Mouse (Mus musculus): ENCODE data around the gene Ggnbp2.

The Ggnbp2 gene

GRCm38 (mm10) chr11:84870337-84871043 lies at the start of gene Ggnbp2:
Ggnbp2 (minus strand) TSS chr11:84870817.
- DNase-seq (ENCODE audit: low read depth, low spot score), result peak; percentile 85

GRCm38 (mm10) chr11:84919951-84920350 lies 49.3 kb upstream of the Ggnbp2 start:
- no peak for DNase-seq (ENCODE audit: low read depth, low spot score)

GRCm38 (mm10) chr11:84919276-84919675 lies 48.7 kb upstream of the Ggnbp2 start:
- peak; percentile 71 for DNase-seq (ENCODE audit: low read depth, low spot score)

GRCm38 (mm10) chr11:84918425-84918824 lies 47.8 kb upstream of the Ggnbp2 start:
- peak; percentile 81 for DNase-seq (ENCODE audit: low read depth, low spot score)

GRCm38 (mm10) chr11:84916703-84917300 lies 46.2 kb upstream of the Ggnbp2 start:
- DNase-seq (ENCODE audit: low read depth, low spot score), result peak; percentile 66

- DNase-seq (ENCODE audit: low read depth, low spot score), result peak; percentile 95
Measured at GRCm38 (mm10) chr11:84916053-84916702, 45.6 kb upstream of the Ggnbp2 start, which contains the start of gene Znhit3. Znhit3 (minus strand) TSS chr11:84916366.

- peak; percentile 40 for DNase-seq (ENCODE audit: low read depth, low spot score)
Measured at GRCm38 (mm10) chr11:84914673-84915072, 44.1 kb upstream of the Ggnbp2 start.

- no peak for DNase-seq (ENCODE audit: low read depth, low spot score)
Measured at GRCm38 (mm10) chr11:84910411-84910810, 39.8 kb upstream of the Ggnbp2 start.

- no peak for DNase-seq (ENCODE audit: low read depth, low spot score)
Measured at GRCm38 (mm10) chr11:84908480-84908879, 37.9 kb upstream of the Ggnbp2 start.

- DNase-seq (ENCODE audit: low read depth, low spot score), result no peak
Measured at GRCm38 (mm10) chr11:84907081-84907480, 36.5 kb upstream of the Ggnbp2 start.

- no peak for DNase-seq (ENCODE audit: low read depth, low spot score)
Measured at GRCm38 (mm10) chr11:84904597-84905144, 34.1 kb upstream of the Ggnbp2 start.

GRCm38 (mm10) chr11:84893113-84893512 lies 22.5 kb upstream of the Ggnbp2 start:
- no peak for DNase-seq (ENCODE audit: low read depth, low spot score)

GRCm38 (mm10) chr11:84891705-84892104 lies 21.1 kb upstream of the Ggnbp2 start:
- DNase-seq (ENCODE audit: low read depth, low spot score), result no peak

- DNase-seq (ENCODE audit: low read depth, low spot score), result no peak
Measured at GRCm38 (mm10) chr11:84889492-84889891, 18.9 kb upstream of the Ggnbp2 start.

- DNase-seq (ENCODE audit: low read depth, low spot score), result no peak
Measured at GRCm38 (mm10) chr11:84888025-84888424, 17.4 kb upstream of the Ggnbp2 start.

GRCm38 (mm10) chr11:84886767-84887511 lies 16.3 kb upstream of the Ggnbp2 start:
- DNase-seq (ENCODE audit: low read depth, low spot score), result no peak

- DNase-seq (ENCODE audit: low read depth, low spot score), result no peak
Measured at GRCm38 (mm10) chr11:84886236-84886635, 15.6 kb upstream of the Ggnbp2 start.

- DNase-seq (ENCODE audit: low read depth, low spot score), result no peak
Measured at GRCm38 (mm10) chr11:84885238-84885637, 14.6 kb upstream of the Ggnbp2 start.

- DNase-seq (ENCODE audit: low read depth, low spot score), result no peak
Measured at GRCm38 (mm10) chr11:84882346-84882745, 11.7 kb upstream of the Ggnbp2 start.

- DNase-seq (ENCODE audit: low read depth, low spot score), result peak; percentile 63
Measured at GRCm38 (mm10) chr11:84880971-84881370, 10.4 kb upstream of the Ggnbp2 start.

- peak; percentile 82 for DNase-seq (ENCODE audit: low read depth, low spot score)
Measured at GRCm38 (mm10) chr11:84880465-84880961, 9.9 kb upstream of the Ggnbp2 start.
